Mouse (Mus musculus) embryonic facial prominence, embryonic 15.5 days (tissue): Measurements from ENCODE around the gene Pank2. TPM values are rescaled to one million over a fixed set of nuclear protein-coding genes. Genes with fewer than 3 reads are reported as not detected.
"Not testable (repeated sequence)": the region's sequence is repeated elsewhere in the genome, so short reads cannot be mapped to it uniquely, and the experiment has no call there.

Experiments used
- ATAC-seq: fragments of 200-750 bp; cut with Nextera tagmentation; 2 replicates; pipeline ENCODE4 v1.8.0; 2017; ENCODE audit warnings: low read depth, moderate TSS enrichment; ENCODE audit not compliant: insufficient number of reproducible peaks, low FRiP score, low TSS enrichment
- H3K27ac ChIP-seq: fragments of 300-500 bp; sonication (generic); replicated peaks from 2 replicates; pipeline ENCODE4 v1.5.1; 2015; ENCODE audit warnings: mild to moderate bottlenecking, inconsistent platforms
- H3K27me3 ChIP-seq: fragments of 300-500 bp; sonication (generic); 2 replicates; pipeline ENCODE4 v1.6.1; 2015; ENCODE audit warnings: inconsistent platforms
- H3K36me3 ChIP-seq: fragments of 300-500 bp; sonication (generic); 2 replicates; pipeline ENCODE4 v1.6.1; 2015; ENCODE audit warnings: mild to moderate bottlenecking, inconsistent platforms
- H3K4me1 ChIP-seq: fragments of 300-500 bp; sonication (generic); 2 replicates; pipeline ENCODE4 v1.6.1; 2015; ENCODE audit warnings: inconsistent platforms
- H3K4me2 ChIP-seq: fragments of 300-500 bp; sonication (generic); replicated peaks from 2 replicates; pipeline ENCODE4 v1.6.1; 2015; ENCODE audit warnings: mild to moderate bottlenecking, inconsistent platforms
- H3K4me3 ChIP-seq: fragments of 300-500 bp; sonication (generic); replicated peaks from 2 replicates; pipeline ENCODE4 v1.5.1; 2015; ENCODE audit warnings: mild to moderate bottlenecking, inconsistent platforms
- H3K9ac ChIP-seq: fragments of 300-500 bp; sonication (generic); 2 replicates; pipeline ENCODE4 v1.6.1; 2015; ENCODE audit warnings: inconsistent platforms
- H3K9me3 ChIP-seq: fragments of 300-500 bp; sonication (generic); replicated peaks from 2 replicates; pipeline ENCODE4 v1.6.1; 2016; ENCODE audit warnings: inconsistent platforms
- WGBS: fragments of 180-500 bp; shearing (Covaris S2); methylation state at CpG from one replicate; pipeline ENCODE4 v1.1.7; 2015; 5-methylcytosine and 5-hydroxymethylcytosine counted together
- polyA plus RNA-seq: library from polyadenylated mRNA; unstranded; fragments of >200 nt; fragmentation: Nextera tagmentation; extraction: Ambion mirVana; gene quantifications from 2 replicates; pipeline ENCODE4 v1.2.1, GENCODE M21; 2015

Gene Pank2
- polyA plus RNA-seq, 1 experiment from 2014 or later: 34.7 TPM

GRCm38 (mm10) chr2:131261481-131262212 lies 648 bp upstream of the Pank2 start:
- H3K9ac ChIP-seq: peak overlapping the region; percentile 26
- H3K9me3 ChIP-seq: no peaks in the 10 kb centered on the region
- peak; percentile 63 for ATAC-seq
- WGBS: 3% methylated on average over 10 of the region's 10 CpGs
- no peaks in the 10 kb centered on the region for H3K27me3 ChIP-seq
- peak overlapping the region; percentile 100 for H3K27ac ChIP-seq
- peak overlapping the region; percentile 83 for H3K4me3 ChIP-seq
- H3K4me2 ChIP-seq: peak overlapping the region; percentile 70
- H3K36me3 ChIP-seq: no peaks in the 10 kb centered on the region
- peaks cover 27% of the 10 kb centered on the region for H3K4me1 ChIP-seq

- Histone ChIP-seq H3K4me2 (peak overlapping the region; percentile 70), H3K27ac (peak overlapping the region; percentile 100), H3K4me3 (peak overlapping the region; percentile 83), H3K4me1 (peaks cover 27% of the 10 kb centered on the region), H3K27me3 (no peaks in the 10 kb centered on the region), H3K9me3 (no peaks in the 10 kb centered on the region), H3K36me3 (no peaks in the 10 kb centered on the region), H3K9ac (peak overlapping the region; percentile 87)
- under 1% methylated on average over 53 of the region's 59 CpGs for WGBS
- ATAC-seq: peak; percentile 77
Measured at GRCm38 (mm10) chr2:131262680-131263670, 680 bp downstream of the Pank2 start.

GRCm38 (mm10) chr2:131264027-131264426 lies 1.7 kb downstream of the Pank2 start:
- H3K9ac ChIP-seq: no peak overlapping the region

GRCm38 (mm10) chr2:131265056-131265455 lies 2.8 kb downstream of the Pank2 start:
- Histone ChIP-seq H3K4me3 (no peak overlapping the region), H3K27me3 (no peaks in the 10 kb centered on the region), H3K36me3 (no peaks in the 10 kb centered on the region), H3K4me2 (no peak overlapping the region), H3K9me3 (no peaks in the 10 kb centered on the region), H3K4me1 (peaks cover 27% of the 10 kb centered on the region), H3K27ac (no peak overlapping the region), H3K9ac (no peak overlapping the region)
- WGBS: 73% methylated on average over 2 of the region's 2 CpGs
- no peak for ATAC-seq

More at GRCm38 (mm10) chr2:131264027-131264426, 1.7 kb downstream of the Pank2 start:
- Histone ChIP-seq H3K4me1 (peaks cover 27% of the 10 kb centered on the region), H3K27me3 (no peaks in the 10 kb centered on the region), H3K27ac (no peak overlapping the region), H3K9me3 (no peaks in the 10 kb centered on the region), H3K36me3 (no peaks in the 10 kb centered on the region), H3K4me2 (peak overlapping the region; percentile 70), H3K4me3 (no peak overlapping the region)
- ATAC-seq: no peak
- 70% methylated on average over 6 of the region's 6 CpGs for WGBS

GRCm38 (mm10) chr2:131275493-131275892 lies 13.2 kb downstream of the Pank2 start:
- no peak overlapping the region for H3K4me3 ChIP-seq
- ATAC-seq: no peak
- no peaks in the 10 kb centered on the region for H3K9me3 ChIP-seq
- H3K9ac ChIP-seq: no peak overlapping the region
- H3K27me3 ChIP-seq: no peaks in the 10 kb centered on the region
- no peaks in the 10 kb centered on the region for H3K4me1 ChIP-seq
- 97% methylated on average over 3 of the region's 3 CpGs for WGBS
- no peak overlapping the region for H3K27ac ChIP-seq
- H3K36me3 ChIP-seq: peaks cover 60% of the 10 kb centered on the region
- no peak overlapping the region for H3K4me2 ChIP-seq

GRCm38 (mm10) chr2:131276722-131277121 lies 14.4 kb downstream of the Pank2 start:
- H3K4me1 ChIP-seq: no peaks in the 10 kb centered on the region
- no peak overlapping the region for H3K4me3 ChIP-seq
- no peak overlapping the region for H3K9ac ChIP-seq
- 89% methylated on average over 5 of the region's 5 CpGs for WGBS
- no peak overlapping the region for H3K4me2 ChIP-seq
- ATAC-seq: no peak
- no peaks in the 10 kb centered on the region for H3K27me3 ChIP-seq
- H3K36me3 ChIP-seq: peaks cover 64% of the 10 kb centered on the region
- H3K27ac ChIP-seq: no peak overlapping the region
- no peaks in the 10 kb centered on the region for H3K9me3 ChIP-seq

GRCm38 (mm10) chr2:131281596-131281995 lies 19.3 kb downstream of the Pank2 start:
- Histone ChIP-seq H3K36me3 (peaks cover 59% of the 10 kb centered on the region), H3K9ac (no peak overlapping the region), H3K4me1 (no peaks in the 10 kb centered on the region), H3K4me3 (no peak overlapping the region), H3K4me2 (no peak overlapping the region), H3K27me3 (no peaks in the 10 kb centered on the region), H3K27ac (no peak overlapping the region), H3K9me3 (no peaks in the 10 kb centered on the region)
- 88% methylated on average over 1 of the region's 1 CpGs for WGBS
- ATAC-seq: no peak

GRCm38 (mm10) chr2:131286276-131286675 lies 24.0 kb downstream of the Pank2 start:
- Histone ChIP-seq H3K4me3 (no peak overlapping the region), H3K9ac (no peak overlapping the region), H3K36me3 (peaks cover 47% of the 10 kb centered on the region), H3K4me1 (no peaks in the 10 kb centered on the region), H3K9me3 (no peaks in the 10 kb centered on the region), H3K27me3 (no peaks in the 10 kb centered on the region), H3K27ac (no peak overlapping the region), H3K4me2 (no peak overlapping the region)
- ATAC-seq: no peak
- WGBS: 53% methylated on average over 1 of the region's 1 CpGs

GRCm38 (mm10) chr2:131290669-131291068 lies 28.4 kb downstream of the Pank2 start:
- Histone ChIP-seq H3K4me1 (no peaks in the 10 kb centered on the region), H3K9me3 (no peaks in the 10 kb centered on the region), H3K27ac (no peak overlapping the region), H3K4me3 (no peak overlapping the region), H3K4me2 (no peak overlapping the region), H3K36me3 (peaks cover 59% of the 10 kb centered on the region), H3K27me3 (no peaks in the 10 kb centered on the region), H3K9ac (no peak overlapping the region)
- ATAC-seq: no peak

- no peaks in the 10 kb centered on the region for H3K9me3 ChIP-seq
- peaks cover 60% of the 10 kb centered on the region for H3K36me3 ChIP-seq
- no peak for ATAC-seq
- no peak overlapping the region for H3K27ac ChIP-seq
- no peaks in the 10 kb centered on the region for H3K27me3 ChIP-seq
- no peak overlapping the region for H3K9ac ChIP-seq
- no peak overlapping the region for H3K4me3 ChIP-seq
- no peak overlapping the region for H3K4me2 ChIP-seq
- peaks cover 10% of the 10 kb centered on the region; the same call in 1 of the 2 replicates for H3K4me1 ChIP-seq
- 80% methylated on average over 2 of the region's 2 CpGs for WGBS
Measured at GRCm38 (mm10) chr2:131296746-131297261, 34.5 kb downstream of the Pank2 start.

GRCm38 (mm10) chr2:131298674-131299073 lies 36.4 kb downstream of the Pank2 start:
- WGBS: 41% methylated on average over 7 of the region's 7 CpGs
- H3K36me3 ChIP-seq: peaks cover 58% of the 10 kb centered on the region
- not testable (repeated sequence) for H3K4me1 ChIP-seq, ATAC-seq, H3K27ac ChIP-seq, H3K9me3 ChIP-seq, H3K4me2 ChIP-seq, H3K4me3 ChIP-seq, H3K9ac ChIP-seq, H3K27me3 ChIP-seq
